Mouse (Mus musculus): ENCODE data around the gene Adat3.

Gene Adat3

GRCm38 (mm10) chr10:80656130-80656862 is 53.6 kb downstream of the Adat3 start:
- peak; percentile 90 to 99 for DNase-seq

GRCm38 (mm10) chr10:80656863-80657623 is 54.4 kb downstream of the Adat3 start, which contains the start of gene Btbd2:
TSS of gene Btbd2 (minus strand) at chr10:80657071.
- no peak for DNase-seq

All from spleen, adult 18-20 months (tissue).